Mouse (Mus musculus) liver, embryonic 13.5 days (tissue): ENCODE measurements around the gene Stat5a. TPM values are rescaled to one million over a fixed set of nuclear protein-coding genes. Genes with fewer than 3 reads are reported as not detected.

ENCODE experiments used
- ATAC-seq: fragments of 200-750 bp; cut with Nextera tagmentation; 2 replicates; pipeline ENCODE4 v1.8.0; 2017; ENCODE audit warnings: low read depth, mild to moderate bottlenecking, moderate number of reproducible peaks, moderate library complexity
- DNase-seq: peaks from one replicate; pipeline ENCODE4 v3.0.0; 2022
- H3K27ac ChIP-seq: fragments of 300-500 bp; sonication (generic); 2 replicates; pipeline ENCODE4 v1.5.1; 2015; ENCODE audit warnings: moderate library complexity, mild to moderate bottlenecking, inconsistent platforms
- H3K27me3 ChIP-seq: fragments of 300-500 bp; sonication (generic); 2 replicates; pipeline ENCODE4 v1.6.1; 2015; ENCODE audit warnings: mild to moderate bottlenecking, inconsistent platforms
- H3K36me3 ChIP-seq: fragments of 300-500 bp; sonication (generic); 2 replicates; pipeline ENCODE4 v1.6.1; 2015; ENCODE audit warnings: mild to moderate bottlenecking, inconsistent platforms
- H3K4me1 ChIP-seq: fragments of 300-500 bp; sonication (generic); replicated peaks from 2 replicates; pipeline ENCODE4 v1.6.1; 2015; ENCODE audit warnings: inconsistent platforms
- H3K4me2 ChIP-seq: fragments of 300-500 bp; sonication (generic); 2 replicates; pipeline ENCODE4 v1.6.1; 2015; ENCODE audit warnings: inconsistent platforms, mild to moderate bottlenecking, moderate library complexity
- H3K4me3 ChIP-seq: fragments of 300-500 bp; sonication (generic); replicated peaks from 2 replicates; pipeline ENCODE4 v1.5.1; 2015; ENCODE audit warnings: mild to moderate bottlenecking, inconsistent platforms
- H3K9ac ChIP-seq: fragments of 300-500 bp; sonication (generic); 2 replicates; pipeline ENCODE4 v1.6.1; 2015; ENCODE audit warnings: mild to moderate bottlenecking, inconsistent platforms
- H3K9me3 ChIP-seq: fragments of 300-500 bp; sonication (generic); replicated peaks from 2 replicates; pipeline ENCODE4 v1.6.1; 2016; ENCODE audit warnings: inconsistent platforms
- WGBS: fragments of 180-500 bp; shearing (Covaris S2); methylation state at CpG from one replicate; pipeline ENCODE4 v1.1.7; 2015; ENCODE audit not compliant: insufficient replicate concordance; 5-methylcytosine and 5-hydroxymethylcytosine counted together
- polyA plus RNA-seq: library from polyadenylated mRNA; unstranded; fragments of >200 nt; fragmentation: Nextera tagmentation; extraction: Ambion mirVana; gene quantifications from 2 replicates; pipeline ENCODE4 v1.2.1, GENCODE M21; 2015

Gene Stat5a
- polyA plus RNA-seq, 1 experiment from 2014 or later = 11.1 TPM

- Histone ChIP-seq H3K27ac (peak overlapping the region; percentile 70), H3K9ac (no peak overlapping the region), H3K27me3 (no peaks in the 10 kb centered on the region), H3K9me3 (0 out of 2 replicates have a peak, but pooled peaks cover 4% of the 10 kb centered on the region), H3K4me2 (no peak overlapping the region), H3K36me3 (peaks cover 27% of the 10 kb centered on the region), H3K4me3 (no peak overlapping the region), H3K4me1 (peaks cover 48% of the 10 kb centered on the region)
- peak; percentile 54 for ATAC-seq
- no peak for DNase-seq
- 79% methylated on average over 4 of the region's 4 CpGs for WGBS
Measured at GRCm38 (mm10) chr11:100916432-100916971, 57.4 kb downstream of the Stat5a start.

GRCm38 (mm10) chr11:100918007-100918406 is 58.9 kb downstream of the Stat5a start:
- Histone ChIP-seq H3K4me1 (peaks cover 56% of the 10 kb centered on the region), H3K27me3 (no peaks in the 10 kb centered on the region), H3K4me2 (no peak overlapping the region), H3K27ac (0 out of 2 replicates have a peak overlapping the region, but pooled peaks have one; percentile 72), H3K4me3 (no peak overlapping the region), H3K36me3 (peaks cover 32% of the 10 kb centered on the region), H3K9ac (no peak overlapping the region), H3K9me3 (0 out of 2 replicates have a peak, but pooled peaks cover 4% of the 10 kb centered on the region)
- 81% methylated on average over 5 of the region's 5 CpGs for WGBS
- no peak for DNase-seq
- ATAC-seq = no peak

DNA sequence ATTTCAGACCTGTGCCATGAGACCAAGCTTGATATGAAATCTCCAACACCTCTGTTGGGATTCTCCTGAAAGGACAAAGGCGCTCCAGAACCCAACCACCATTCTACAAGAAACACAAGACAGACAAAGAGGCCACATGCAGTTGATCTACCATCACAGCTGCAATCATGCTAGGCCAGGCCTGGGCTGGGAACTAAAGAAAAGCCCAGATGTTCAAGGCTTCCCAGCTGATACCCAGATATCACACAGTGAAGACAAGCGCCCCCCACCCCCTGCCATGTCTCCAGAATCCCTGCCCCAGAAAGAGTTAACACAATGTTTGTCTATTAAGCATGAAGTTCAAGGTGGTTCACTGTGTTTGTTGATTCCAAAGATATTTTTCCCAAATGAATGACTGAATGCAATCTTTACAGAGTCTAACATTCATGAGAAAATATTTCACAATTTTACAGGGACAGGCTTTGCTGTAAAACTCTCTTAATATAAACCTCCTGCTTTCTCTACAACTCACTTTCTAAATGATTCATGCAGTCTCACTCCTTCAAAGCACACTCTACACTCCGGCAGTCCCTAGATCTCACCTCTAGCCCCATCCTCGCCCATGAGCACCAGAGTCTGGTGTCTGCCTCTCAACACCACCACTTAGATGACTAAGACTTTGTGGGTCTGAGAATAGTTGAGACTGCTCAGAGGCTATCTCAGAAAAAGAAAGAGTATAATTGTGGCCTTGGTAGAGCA is 61.9 kb downstream of the Stat5a start:
- DNase-seq = peak; percentile 34
- H3K27ac ChIP-seq = peak overlapping the region; percentile 71

GRCm38 (mm10) chr11:100924386-100924919 is 65.3 kb downstream of the Stat5a start:
- DNase-seq (no peak), ATAC-seq (0 out of 2 replicates have a peak, but pooled peaks have one; percentile 32)
- peaks cover 70% of the 10 kb centered on the region for H3K4me1 ChIP-seq
- no peak overlapping the region for H3K4me2 ChIP-seq
- no peak overlapping the region for H3K27ac ChIP-seq
- H3K9me3 ChIP-seq = no peaks in the 10 kb centered on the region
- H3K4me3 ChIP-seq = no peak overlapping the region
- WGBS = 66% methylated on average over 1 of the region's 1 CpGs
- H3K9ac ChIP-seq = no peak overlapping the region
- no peaks in the 10 kb centered on the region for H3K27me3 ChIP-seq
- peaks cover 9% of the 10 kb centered on the region; the same call in 1 of the 2 replicates for H3K36me3 ChIP-seq

More for the DNA sequence above, 61.9 kb downstream of the Stat5a start:
- H3K4me2 ChIP-seq = peak overlapping the region; percentile 42
- 56% methylated on average over 4 of the region's 4 CpGs for WGBS
- peaks cover 24% of the 10 kb centered on the region for H3K36me3 ChIP-seq
- H3K9ac ChIP-seq = peak overlapping the region; percentile 22; the same call in 1 of the 2 replicates
- H3K4me1 ChIP-seq = peaks cover 76% of the 10 kb centered on the region
- peak; percentile 80 for ATAC-seq
- no peaks in the 10 kb centered on the region for H3K27me3 ChIP-seq
- no peak overlapping the region for H3K4me3 ChIP-seq
- no peaks in the 10 kb centered on the region for H3K9me3 ChIP-seq

DNA sequence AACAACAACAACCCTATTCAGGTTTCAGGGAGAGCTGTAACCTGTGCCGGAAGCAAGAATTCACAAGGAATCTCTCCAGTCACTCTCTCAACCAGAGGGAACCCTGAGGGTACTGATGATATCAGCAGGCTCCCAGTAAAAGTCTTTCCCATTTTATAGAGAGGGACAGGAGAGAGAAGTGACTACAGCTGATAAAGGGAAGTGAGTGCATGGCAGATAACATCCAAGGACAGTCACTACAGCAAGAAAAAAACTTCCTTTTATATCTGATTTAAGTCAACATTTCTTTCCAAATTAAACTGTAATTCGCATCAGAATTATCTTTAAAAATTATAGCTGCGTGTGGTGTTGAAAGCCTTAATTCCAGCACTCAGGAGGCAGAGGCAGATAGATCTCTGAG is 68.2 kb downstream of the Stat5a start:
- no peak overlapping the region; the same call in 1 of the 2 replicates for H3K27ac ChIP-seq
- no peaks in the 10 kb centered on the region for H3K9me3 ChIP-seq
- 72% methylated on average over 3 of the region's 3 CpGs for WGBS
- DNase-seq = no peak
- no peak overlapping the region for H3K4me3 ChIP-seq
- peaks cover 61% of the 10 kb centered on the region for H3K4me1 ChIP-seq
- no peak for ATAC-seq
- no peak overlapping the region for H3K9ac ChIP-seq
- H3K27me3 ChIP-seq = no peaks in the 10 kb centered on the region
- H3K4me2 ChIP-seq = no peak overlapping the region
- H3K36me3 ChIP-seq = peaks cover 12% of the 10 kb centered on the region; the same call in 1 of the 2 replicates

DNA sequence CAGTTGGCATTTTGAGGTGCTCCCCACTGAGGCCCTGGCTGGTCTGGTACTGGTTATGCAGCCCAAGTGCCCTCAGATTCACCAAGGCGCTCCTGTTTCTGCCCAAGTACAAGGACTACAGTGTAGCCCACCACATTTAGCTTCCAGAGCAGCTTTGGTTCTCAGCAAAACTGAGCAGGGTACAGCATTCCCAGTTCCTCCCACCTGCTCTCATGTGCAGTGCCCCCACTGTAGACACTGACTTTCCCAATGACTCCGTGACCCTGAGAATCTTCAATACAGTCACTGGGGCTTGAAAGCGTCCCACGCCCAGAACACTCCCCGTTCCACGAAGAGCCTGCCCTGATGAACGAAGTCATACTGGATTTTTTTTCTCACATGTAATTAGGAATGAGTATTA is 71.5 kb downstream of the Stat5a start:
- Histone ChIP-seq H3K36me3 (peaks cover 10% of the 10 kb centered on the region), H3K4me3 (no peak overlapping the region), H3K27me3 (no peaks in the 10 kb centered on the region), H3K4me2 (peak overlapping the region; percentile 63), H3K9me3 (no peaks in the 10 kb centered on the region), H3K4me1 (peaks cover 55% of the 10 kb centered on the region), H3K9ac (peak overlapping the region; percentile 18; the same call in 1 of the 2 replicates), H3K27ac (peak overlapping the region; percentile 48; the same call in 1 of the 2 replicates)
- DNase-seq = no peak
- ATAC-seq = no peak
- WGBS = 69% methylated on average over 7 of the region's 7 CpGs

DNA sequence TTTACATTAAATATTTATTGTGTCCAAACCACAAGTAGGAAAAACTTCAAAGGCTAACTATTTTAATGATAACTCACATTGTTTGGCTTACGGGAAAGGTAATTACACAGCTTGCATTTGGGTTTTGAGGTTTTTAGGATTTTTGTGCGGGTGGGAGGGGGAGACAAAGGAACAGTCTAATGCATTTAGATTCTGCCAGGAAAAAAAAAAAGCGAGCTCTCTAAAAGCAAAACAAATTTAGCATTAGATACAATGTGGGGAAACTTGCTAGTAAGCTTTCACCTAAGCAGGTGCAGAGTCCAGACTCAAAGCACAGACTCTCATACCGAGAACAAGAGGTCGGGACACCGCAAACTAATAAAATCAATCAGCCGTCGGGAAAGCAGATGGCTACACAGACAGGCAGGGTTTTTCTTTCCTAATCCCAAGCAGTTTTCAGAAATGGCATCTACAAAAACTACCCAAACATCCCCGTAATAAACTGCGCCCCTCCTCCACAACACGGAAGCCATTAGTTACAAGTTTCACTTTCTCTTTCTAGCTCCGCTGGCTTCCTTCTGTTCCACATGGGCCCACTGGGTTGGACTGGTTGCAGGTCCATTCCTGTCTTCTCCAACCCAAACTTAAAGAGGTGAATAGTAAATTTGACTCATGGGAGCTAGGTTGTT is 72.2 kb downstream of the Stat5a start:
- H3K9ac ChIP-seq = peak overlapping the region; percentile 44
- WGBS = 58% methylated on average over 12 of the region's 12 CpGs
- peak overlapping the region; percentile 63 for H3K4me2 ChIP-seq
- H3K36me3 ChIP-seq = peaks cover 6% of the 10 kb centered on the region
- peak overlapping the region; percentile 47 for H3K4me3 ChIP-seq
- H3K27ac ChIP-seq = peak overlapping the region; percentile 35
- H3K4me1 ChIP-seq = peaks cover 62% of the 10 kb centered on the region
- ATAC-seq (no peak), DNase-seq (no peak)
- no peaks in the 10 kb centered on the region for H3K9me3 ChIP-seq
- no peaks in the 10 kb centered on the region for H3K27me3 ChIP-seq

Other genes with a start within 250 kb of the Stat5a start
- 19.9 and 20.9 TPM in 2 replicates for gene Nkiras2, start 240.1 kb upstream of the Stat5a start, polyA plus RNA-seq
- 70.7 and 86.2 TPM in 2 replicates for gene Dnajc7, start 239.2 kb upstream of the Stat5a start, polyA plus RNA-seq
- gene Zfp385c, start 166.9 kb upstream of the Stat5a start, polyA plus RNA-seq = not detected in 2 replicates
- 1.6 and 1.7 TPM in 2 replicates for gene Dhx58, start 155.1 kb upstream of the Stat5a start, polyA plus RNA-seq
- 20.9 and 23.8 TPM in 2 replicates for gene Kat2a, start 146.9 kb upstream of the Stat5a start, polyA plus RNA-seq
- 0.17 and 0.43 TPM in 2 replicates for gene Hspb9, start 145.5 kb upstream of the Stat5a start, polyA plus RNA-seq
- gene Rab5c, start 121.1 kb upstream of the Stat5a start, polyA plus RNA-seq = 18.8 and 20.5 TPM in 2 replicates
- not detected in 2 replicates for gene Kcnh4, start 99.4 kb upstream of the Stat5a start, polyA plus RNA-seq
- gene Hcrt, start 96.4 kb upstream of the Stat5a start, polyA plus RNA-seq = not detected in 2 replicates
- gene Ghdc, start 88.4 kb upstream of the Stat5a start, polyA plus RNA-seq = 1.4 and 2.4 TPM in 2 replicates
- 21.1 and 23.8 TPM in 2 replicates for gene Stat5b, start 8.6 kb upstream of the Stat5a start, polyA plus RNA-seq
- 28.5 and 32.8 TPM in 2 replicates for gene Stat3, start 80.2 kb downstream of the Stat5a start, polyA plus RNA-seq
- gene Cavin1, start 111.5 kb downstream of the Stat5a start, polyA plus RNA-seq = 25.5 and 26.6 TPM in 2 replicates
- gene Atp6v0a1, start 150.1 kb downstream of the Stat5a start, polyA plus RNA-seq = 52.8 and 64.0 TPM in 2 replicates
- gene Naglu, start 210.7 kb downstream of the Stat5a start, polyA plus RNA-seq = 6.0 TPM in 2 replicates
- 0.14 and 0.24 TPM in 2 replicates for gene Hsd17b1, start 219.1 kb downstream of the Stat5a start, polyA plus RNA-seq
- 23.0 and 23.2 TPM in 2 replicates for gene Coasy, start 223.2 kb downstream of the Stat5a start, polyA plus RNA-seq
- 32.5 and 34.4 TPM in 2 replicates for gene Mlx, start 227.9 kb downstream of the Stat5a start, polyA plus RNA-seq
- 26.4 and 27.1 TPM in 2 replicates for gene Psmc3ip, start 236.1 kb downstream of the Stat5a start, polyA plus RNA-seq